Mouse (Mus musculus) kidney, embryonic 16.5 days (tissue): Measurements from ENCODE around the gene Fam168a. TPM values are rescaled to one million over a fixed set of nuclear protein-coding genes. Genes with fewer than 3 reads are reported as not detected.

ENCODE experiments used
- ATAC-seq: fragments of 200-750 bp; cut with Nextera tagmentation; 2 replicates; pipeline ENCODE4 v1.8.0; 2017; ENCODE audit warnings: moderate TSS enrichment; ENCODE audit not compliant: low FRiP score, low TSS enrichment
- H3K27ac ChIP-seq: fragments of 300-500 bp; sonication (generic); 2 replicates; pipeline ENCODE4 v1.5.1; 2014; ENCODE audit warnings: low read length
- H3K27me3 ChIP-seq: fragments of 300-500 bp; sonication (generic); 2 replicates; pipeline ENCODE4 v1.6.1; 2014; ENCODE audit warnings: low read length, control low read depth, mixed read lengths; ENCODE audit not compliant: insufficient read depth
- H3K36me3 ChIP-seq: fragments of 300-500 bp; sonication (generic); 2 replicates; pipeline ENCODE4 v1.6.1; 2014; ENCODE audit warnings: low read length, control low read depth, mixed read lengths; ENCODE audit not compliant: insufficient read depth
- H3K4me1 ChIP-seq: fragments of 300-500 bp; sonication (generic); 2 replicates; pipeline ENCODE4 v1.6.1; 2014; ENCODE audit warnings: low read length, control low read depth, mixed read lengths; ENCODE audit not compliant: insufficient read depth
- H3K4me2 ChIP-seq: fragments of 300-500 bp; sonication (generic); replicated peaks from 2 replicates; pipeline ENCODE4 v1.6.1; 2014; ENCODE audit warnings: low read depth, low read length
- H3K4me3 ChIP-seq: fragments of 300-500 bp; sonication (generic); 2 replicates; pipeline ENCODE4 v1.5.1; 2014; ENCODE audit warnings: mild to moderate bottlenecking, low read length
- H3K9ac ChIP-seq: fragments of 300-500 bp; sonication (generic); replicated peaks from 2 replicates; pipeline ENCODE4 v1.6.1; 2014; ENCODE audit warnings: low read length
- H3K9me3 ChIP-seq: fragments of 300-500 bp; sonication (generic); 2 replicates; pipeline ENCODE4 v1.6.1; 2016; ENCODE audit warnings: low read length, control low read depth
- WGBS: fragments of 180-500 bp; shearing (Covaris S2); extraction: QIAGEN DNeasy Blood & Tissue Kit; methylation state at CpG from one replicate; pipeline ENCODE4 v1.1.7; 2014; 5-methylcytosine and 5-hydroxymethylcytosine counted together
- polyA plus RNA-seq: library from polyadenylated mRNA; unstranded; fragments of >200 nt; fragmentation: Nextera tagmentation; extraction: Ambion mirVana; gene quantifications from 2 replicates; pipeline ENCODE4 v1.2.1, GENCODE M21; 2015

The Fam168a gene
- polyA plus RNA-seq, 1 experiment from 2014 or later: 35.2 TPM

- H3K4me2 ChIP-seq: no peak overlapping the region
- H3K27ac ChIP-seq: no peak overlapping the region
- ATAC-seq: no peak
- no peak overlapping the region for H3K9ac ChIP-seq
- 45% methylated on average over 8 of the region's 8 CpGs for WGBS
- no peak overlapping the region for H3K4me3 ChIP-seq
- no peaks in the 10 kb centered on the region for H3K36me3 ChIP-seq
- no peaks in the 10 kb centered on the region for H3K9me3 ChIP-seq
- no peaks in the 10 kb centered on the region for H3K27me3 ChIP-seq
- H3K4me1 ChIP-seq: no peaks in the 10 kb centered on the region
Measured at GRCm38 (mm10) chr7:100693199-100693598, 13.2 kb upstream of the Fam168a start.

GRCm38 (mm10) chr7:100699771-100700770 is 6.4 kb upstream of the Fam168a start:
- Histone ChIP-seq H3K27ac (no peak overlapping the region), H3K4me2 (no peak overlapping the region), H3K9me3 (no peaks in the 10 kb centered on the region), H3K27me3 (no peaks in the 10 kb centered on the region), H3K4me3 (no peak overlapping the region), H3K9ac (no peak overlapping the region), H3K36me3 (no peaks in the 10 kb centered on the region), H3K4me1 (peaks cover 10% of the 10 kb centered on the region; the same call in 1 of the 2 replicates)
- ATAC-seq: 0 out of 2 replicates have a peak, but pooled peaks have one; percentile 46
- 29% methylated on average over 8 of the region's 8 CpGs for WGBS

- Histone ChIP-seq H3K27ac (peak overlapping the region; percentile 99), H3K9ac (peak overlapping the region; percentile 99), H3K27me3 (no peaks in the 10 kb centered on the region), H3K9me3 (no peaks in the 10 kb centered on the region), H3K36me3 (no peaks in the 10 kb centered on the region), H3K4me3 (peak overlapping the region; percentile 98), H3K4me1 (peaks cover 15% of the 10 kb centered on the region), H3K4me2 (peak overlapping the region; percentile 85)
- peak; percentile 40 for ATAC-seq
- 0% methylated on average over 22 of the region's 23 CpGs for WGBS
Measured at GRCm38 (mm10) chr7:100706883-100707480, 547 bp downstream of the Fam168a start.

- H3K27me3 ChIP-seq: no peaks in the 10 kb centered on the region
- H3K4me2 ChIP-seq: no peak overlapping the region
- ATAC-seq: no peak
- 96% methylated on average over 5 of the region's 5 CpGs for WGBS
- no peaks in the 10 kb centered on the region for H3K36me3 ChIP-seq
- H3K9ac ChIP-seq: no peak overlapping the region
- no peaks in the 10 kb centered on the region for H3K9me3 ChIP-seq
- H3K4me1 ChIP-seq: 0 out of 2 replicates have a peak, but pooled peaks cover 7% of the 10 kb centered on the region
- H3K27ac ChIP-seq: no peak overlapping the region
- no peak overlapping the region for H3K4me3 ChIP-seq
Measured at GRCm38 (mm10) chr7:100718741-100719140, 12.3 kb downstream of the Fam168a start.

- Histone ChIP-seq H3K36me3 (no peaks in the 10 kb centered on the region), H3K4me3 (no peak overlapping the region), H3K27me3 (no peaks in the 10 kb centered on the region), H3K9ac (no peak overlapping the region), H3K4me1 (0 out of 2 replicates have a peak, but pooled peaks cover 10% of the 10 kb centered on the region), H3K4me2 (no peak overlapping the region), H3K27ac (no peak overlapping the region), H3K9me3 (no peaks in the 10 kb centered on the region)
- 74% methylated on average over 6 of the region's 6 CpGs for WGBS
- no peak for ATAC-seq
Measured at GRCm38 (mm10) chr7:100722268-100722667, 15.8 kb downstream of the Fam168a start.

GRCm38 (mm10) chr7:100723453-100724294 is 17.2 kb downstream of the Fam168a start:
- Histone ChIP-seq H3K4me1 (0 out of 2 replicates have a peak, but pooled peaks cover 10% of the 10 kb centered on the region), H3K27ac (no peak overlapping the region), H3K9ac (no peak overlapping the region), H3K36me3 (no peaks in the 10 kb centered on the region), H3K4me2 (no peak overlapping the region), H3K9me3 (no peaks in the 10 kb centered on the region), H3K27me3 (no peaks in the 10 kb centered on the region), H3K4me3 (no peak overlapping the region)
- no peak for ATAC-seq
- 39% methylated on average over 12 of the region's 12 CpGs for WGBS

GRCm38 (mm10) chr7:100727538-100728085 is 21.2 kb downstream of the Fam168a start:
- 60% methylated on average over 2 of the region's 2 CpGs for WGBS
- Histone ChIP-seq H3K9me3 (no peaks in the 10 kb centered on the region), H3K4me2 (no peak overlapping the region), H3K27me3 (no peaks in the 10 kb centered on the region), H3K9ac (no peak overlapping the region), H3K27ac (no peak overlapping the region), H3K4me3 (no peak overlapping the region), H3K36me3 (no peaks in the 10 kb centered on the region), H3K4me1 (peaks cover 19% of the 10 kb centered on the region)
- no peak for ATAC-seq

- 84% methylated on average over 2 of the region's 2 CpGs for WGBS
- ATAC-seq: no peak
Measured at GRCm38 (mm10) chr7:100729778-100730177, 23.3 kb downstream of the Fam168a start.

GRCm38 (mm10) chr7:100732341-100733050 is 26.1 kb downstream of the Fam168a start:
- H3K27ac ChIP-seq: no peak overlapping the region
- ATAC-seq: no peak
- no peak overlapping the region for H3K9ac ChIP-seq
- no peaks in the 10 kb centered on the region for H3K27me3 ChIP-seq
- peaks cover 22% of the 10 kb centered on the region for H3K4me1 ChIP-seq
- H3K4me3 ChIP-seq: no peak overlapping the region
- no peak overlapping the region for H3K4me2 ChIP-seq
- H3K36me3 ChIP-seq: no peaks in the 10 kb centered on the region
- H3K9me3 ChIP-seq: no peaks in the 10 kb centered on the region
- 54% methylated on average over 6 of the region's 6 CpGs for WGBS

More at GRCm38 (mm10) chr7:100729778-100730177, 23.3 kb downstream of the Fam168a start:
- H3K36me3 ChIP-seq: no peaks in the 10 kb centered on the region
- H3K27me3 ChIP-seq: no peaks in the 10 kb centered on the region
- peaks cover 22% of the 10 kb centered on the region for H3K4me1 ChIP-seq
- no peaks in the 10 kb centered on the region for H3K9me3 ChIP-seq
- H3K4me3 ChIP-seq: no peak overlapping the region
- H3K27ac ChIP-seq: no peak overlapping the region
- no peak overlapping the region for H3K4me2 ChIP-seq
- H3K9ac ChIP-seq: no peak overlapping the region
